Mouse (Mus musculus) lung, postnatal 0 days (tissue): ENCODE measurements around the gene Patj.

Source experiments
- CTCF ChIP-seq: IDR thresholded peaks from 2 replicates; pipeline ENCODE4 v1.5.1; 2016; ENCODE audit warnings: antibody characterized with exemption, mild to moderate bottlenecking
- EP300 ChIP-seq: IDR thresholded peaks from 2 replicates; pipeline ENCODE4 v1.6.1; 2016; ENCODE audit warnings: antibody characterized with exemption, mild to moderate bottlenecking, control low read depth

DNA sequence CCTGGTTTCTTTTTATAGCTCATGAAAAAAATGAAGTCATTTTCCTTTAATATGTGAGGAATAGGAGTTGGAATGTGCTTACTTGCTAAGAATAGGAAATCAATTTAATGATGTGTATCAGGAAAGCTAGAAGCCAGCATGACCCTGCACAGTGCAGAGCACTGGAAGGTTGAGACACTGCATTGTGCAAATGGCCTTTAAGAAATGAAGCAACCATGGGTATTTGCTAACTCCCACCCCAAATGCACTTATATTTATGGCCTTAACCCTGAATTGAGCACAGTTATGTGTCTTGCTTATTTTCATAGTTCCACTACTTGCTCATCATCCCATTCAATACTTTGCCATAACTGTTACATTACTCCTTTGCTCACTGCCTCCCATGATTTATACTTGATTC lies 181.7 kb downstream of the Patj start:
- TF ChIP-seq CTCF, result no peak
- peak; percentile 30; the same call in 1 of the 2 replicates for TF ChIP-seq EP300
